Mouse (Mus musculus) heart, adult 10 weeks (tissue): ENCODE measurements around the gene Dennd5a. TPM values are rescaled to one million over a fixed set of nuclear protein-coding genes. Genes with fewer than 3 reads are reported as not detected.

Experiments used
- polyA plus RNA-seq: library from polyadenylated mRNA; stranded (reverse); fragments of 350-450 nt; fragmentation: Illumina TruSeq; extraction: RNeasy Lipid Tissue Mini Kit (QIAGEN cat#74804); gene quantifications from one replicate; pipeline ENCODE4 v1.2.3, GENCODE M21; 2014; ENCODE audit warnings: low read depth, low replicate concordance

Dennd5a gene
- 89.7 TPM for polyA plus RNA-seq

DNA sequence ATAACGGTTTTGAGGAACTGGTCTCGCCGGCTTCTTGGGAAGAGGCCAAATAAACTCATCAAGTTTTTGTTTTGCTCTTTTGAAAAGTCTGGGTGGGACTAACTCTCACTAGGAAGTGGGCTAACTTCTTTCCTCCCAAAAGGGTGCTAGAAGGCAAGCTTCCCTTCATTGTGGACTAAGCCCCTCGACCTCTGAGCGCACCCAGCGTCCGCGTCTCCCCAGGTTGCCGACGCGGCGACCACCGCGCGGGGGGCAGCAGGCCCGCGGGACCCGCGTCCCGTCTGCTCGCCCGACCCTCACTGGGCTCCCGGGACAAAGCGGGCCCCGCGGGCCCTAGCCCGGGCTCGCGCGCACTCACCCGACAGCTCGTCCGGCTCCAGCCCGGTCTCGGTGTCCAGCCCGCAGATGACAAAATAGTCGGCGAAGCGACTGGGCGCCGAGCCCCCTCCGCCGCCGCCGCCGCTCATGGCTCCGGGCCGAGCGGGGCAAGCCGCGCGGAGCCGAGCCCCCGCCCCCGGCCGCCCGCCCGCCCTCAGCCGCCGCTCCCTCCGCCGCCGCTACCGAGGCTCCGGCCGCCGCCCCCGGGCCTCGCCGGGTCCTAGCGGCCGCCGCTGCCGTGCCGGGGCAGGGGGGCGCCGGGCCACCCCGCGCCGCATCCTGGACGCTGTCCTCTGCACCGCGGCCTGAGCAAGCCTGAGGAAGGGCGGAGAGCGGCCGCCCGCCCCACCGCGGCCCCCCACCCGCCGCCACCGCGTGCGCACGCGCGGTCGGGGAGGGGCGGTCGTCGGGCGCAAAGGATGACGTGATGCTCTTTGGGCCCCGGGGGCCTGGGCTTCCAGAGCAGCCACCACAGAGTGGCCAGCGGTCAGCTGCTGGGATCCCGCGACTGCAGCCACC is at the start of gene Dennd5a:
TSS of gene Dennd5a (minus strand) at position 755 of the 897 bp plus-strand sequence.

DNA sequence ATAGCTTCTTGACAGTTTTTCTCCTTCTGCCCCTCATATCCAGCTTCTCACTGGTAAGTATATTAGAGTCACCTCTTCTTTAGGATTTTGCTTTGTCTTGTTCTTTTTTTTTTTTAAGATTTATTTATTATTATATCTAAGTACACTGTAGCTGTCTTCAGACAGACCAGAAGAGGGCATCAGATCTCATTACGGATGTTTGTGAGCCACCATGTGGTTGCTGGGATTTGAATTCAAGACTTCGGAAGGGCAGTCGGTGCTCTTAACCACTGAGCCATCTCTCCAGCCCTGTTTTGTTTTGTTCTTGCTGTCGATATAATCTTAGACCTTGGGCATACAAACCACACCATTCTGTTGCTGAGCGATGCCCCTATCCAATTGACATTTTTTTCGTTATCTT is 26.5 kb upstream of the Dennd5a start, which contains the start of gene Tmem41b:
TSS of gene Tmem41b (minus strand) at position 155 of the 400 bp plus-strand sequence.

DNA sequence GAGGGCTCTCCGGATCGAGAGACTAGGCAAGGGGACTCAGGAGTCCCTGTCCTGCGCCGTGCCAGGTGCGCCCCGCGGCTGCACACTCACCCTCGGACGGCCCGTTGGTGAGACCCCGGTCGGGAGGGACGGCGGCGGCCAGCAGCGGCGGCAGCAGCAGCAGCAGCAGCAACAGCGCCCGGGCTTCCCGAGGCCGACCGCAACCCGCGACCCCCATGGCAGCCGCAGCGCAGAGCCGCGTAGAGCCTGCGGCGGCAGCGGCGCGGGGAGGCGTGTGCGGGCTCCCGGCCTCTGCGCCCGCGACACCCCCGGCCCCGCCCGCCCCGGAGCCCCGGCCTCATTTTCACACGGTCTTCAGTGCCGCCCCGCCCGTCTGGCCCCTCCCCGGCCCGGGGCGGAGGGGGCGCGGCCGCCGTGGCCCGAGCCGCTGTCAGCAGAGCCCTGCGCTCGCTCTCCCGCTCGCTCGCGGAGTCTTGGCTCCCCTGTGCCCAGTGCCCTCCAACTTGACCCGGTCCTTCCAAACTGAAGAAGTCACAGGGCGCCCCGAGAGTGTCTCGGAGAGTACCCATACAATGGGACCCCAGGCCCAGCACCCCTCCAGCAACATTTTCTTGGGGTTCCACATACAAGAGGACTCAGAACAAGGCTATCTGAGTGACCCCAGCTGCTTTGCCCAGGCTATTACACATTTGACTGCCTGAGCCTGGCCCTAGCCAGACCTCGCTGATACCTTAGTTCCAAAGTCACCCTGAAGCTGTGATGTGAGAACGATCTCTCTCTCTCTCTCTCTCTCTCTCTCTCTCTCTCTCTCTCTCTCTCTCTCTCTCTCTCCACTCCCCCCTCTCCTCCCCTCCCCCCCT is 94.7 kb downstream of the Dennd5a start, which contains the start of gene Scube2:
TSS of gene Scube2 (minus strand) at position 310 of the 860 bp plus-strand sequence.

Other genes with a start within 250 kb of the Dennd5a start
- gene BC051019, start 236.6 kb downstream of the Dennd5a start, polyA plus RNA-seq: not detected
- gene Ascl3, start 228.7 kb downstream of the Dennd5a start, polyA plus RNA-seq: not detected
- gene Tmem9b, start 207.6 kb downstream of the Dennd5a start, polyA plus RNA-seq: 46.0 TPM
- gene Nrip3, start 178.4 kb downstream of the Dennd5a start, polyA plus RNA-seq: not detected
- 20.2 TPM for gene Scube2, start 94.8 kb downstream of the Dennd5a start, polyA plus RNA-seq
- gene Tmem41b, start 26.5 kb upstream of the Dennd5a start, polyA plus RNA-seq: 47.0 TPM
- 76.8 TPM for gene Ipo7, start 57.8 kb upstream of the Dennd5a start, polyA plus RNA-seq
- gene Zfp143, start 100.7 kb upstream of the Dennd5a start, polyA plus RNA-seq: 8.8 TPM
- gene Wee1, start 161.6 kb upstream of the Dennd5a start, polyA plus RNA-seq: 5.7 TPM